Mouse (Mus musculus): ENCODE results near the gene Myo9b. TPM values are rescaled to one million over a fixed set of nuclear protein-coding genes. Genes with fewer than 3 reads are reported as not detected.
A peak's percentile ranks its signal among the peaks of the same experiment; 100 is the strongest.
"Not testable (repeated sequence)": the region's sequence is repeated elsewhere in the genome, so short reads cannot be mapped to it uniquely, and the experiment has no call there.

Gene Myo9b
- polyA plus RNA-seq, 1 experiment from 2014 or later, result 16.8 TPM

DNA sequence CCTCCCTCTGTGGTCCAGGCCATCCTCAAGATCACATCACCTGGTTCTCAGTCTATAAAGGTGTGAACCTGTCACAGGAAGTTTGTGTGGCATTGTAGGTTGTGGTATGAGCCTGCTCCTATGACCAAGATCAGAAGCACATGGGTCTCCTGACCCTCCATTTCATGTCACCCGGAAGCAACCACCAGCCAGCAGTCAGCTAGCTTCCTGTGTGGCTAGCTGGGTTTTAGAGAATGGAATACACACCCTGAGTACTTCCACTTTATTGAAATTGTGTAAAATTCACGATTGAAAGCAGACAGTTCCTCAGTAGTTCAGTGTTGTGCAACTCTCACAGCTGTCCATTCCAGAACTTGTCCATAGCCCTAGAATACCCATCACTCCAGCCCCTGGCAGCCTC, 13.7 kb downstream of the Myo9b start:
- Histone ChIP-seq H3K36me3 (ENCODE audit: control insufficient read depth, insufficient read depth, low read length) (peaks cover 19% of the 10 kb centered on the region), H3K4me1 (ENCODE audit: control insufficient read depth in 2 of 2, insufficient read depth in 2 of 2, low read length in 2 of 2) (peaks cover 35 to 50% of the 10 kb centered on the region in 2 experiments)
- not testable (repeated sequence) for H3K27ac ChIP-seq (replicated peaks in 1 of 2; ENCODE audit: control insufficient read depth in 1 of 2, insufficient read depth in 1 of 2, low read depth in 2 of 2, low read length in 2 of 2); H3K4me3 ChIP-seq (ENCODE audit: control insufficient read depth in 1 of 2, insufficient read depth in 1 of 2, low read depth in 1 of 2, low read length in 2 of 2); ATAC-seq (ENCODE audit: insufficient number of reproducible peaks, insufficient read depth, low FRiP score, low read depth); H3K9ac ChIP-seq (ENCODE audit: low read length); H3K9me3 ChIP-seq (ENCODE audit: control insufficient read depth, low read length); H3K27me3 ChIP-seq (ENCODE audit: control insufficient read depth, insufficient read depth, low read length); H3K4me2 ChIP-seq (ENCODE audit: low read length)
- 57% methylated on average over 2 of the region's 2 CpGs for WGBS

DNA sequence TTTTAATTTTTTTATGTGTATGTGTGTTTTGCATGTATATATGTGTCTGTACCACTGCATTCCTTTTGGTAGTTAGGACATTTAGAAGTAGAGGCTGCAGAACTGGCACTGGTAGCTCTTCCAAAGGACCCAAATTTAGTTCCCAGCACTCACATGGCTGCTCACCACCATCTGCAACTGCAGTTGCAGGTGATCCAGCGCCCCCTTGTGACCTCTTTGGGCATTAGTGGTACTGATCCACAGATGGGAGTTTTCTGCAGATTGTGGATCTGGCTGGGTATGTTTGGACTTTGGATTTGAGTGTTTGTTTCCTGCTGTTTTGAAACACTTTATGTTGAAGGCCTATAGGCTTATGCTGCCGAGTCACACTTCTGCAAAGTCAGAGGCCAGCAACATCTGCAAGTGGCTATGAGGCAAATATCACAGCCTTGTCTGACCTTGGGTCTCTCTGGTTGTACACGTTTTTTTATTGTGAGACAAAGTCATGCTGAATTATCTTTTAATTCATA, 16.0 kb downstream of the Myo9b start:
- Histone ChIP-seq H3K9ac (ENCODE audit: low read length) (no peak overlapping the region), H3K27me3 (ENCODE audit: control insufficient read depth, insufficient read depth, low read length) (no peaks in the 10 kb centered on the region), H3K9me3 (ENCODE audit: control insufficient read depth, low read length) (no peaks in the 10 kb centered on the region), H3K27ac (replicated peaks in 1 of 2; ENCODE audit: control insufficient read depth in 1 of 2, insufficient read depth in 1 of 2, low read depth in 2 of 2, low read length in 2 of 2) (peak overlapping the region in 1 of 2 experiments; percentile 44; a peak in 1 of 4 replicates), H3K36me3 (ENCODE audit: control insufficient read depth, insufficient read depth, low read length) (peaks cover 30% of the 10 kb centered on the region), H3K4me2 (ENCODE audit: low read length) (no peak overlapping the region), H3K4me1 (ENCODE audit: control insufficient read depth in 2 of 2, insufficient read depth in 2 of 2, low read length in 2 of 2) (peaks cover 19 to 31% of the 10 kb centered on the region in 2 experiments), H3K4me3 (ENCODE audit: control insufficient read depth in 1 of 2, insufficient read depth in 1 of 2, low read depth in 1 of 2, low read length in 2 of 2) (no peak overlapping the region)
- ATAC-seq (ENCODE audit: insufficient number of reproducible peaks, insufficient read depth, low FRiP score, low read depth), result no peak
- WGBS, result 57% methylated on average over 3 of the region's 3 CpGs

- whole genome bisulfite sequencing, result 33% methylated on average over 7 of the region's 7 CpGs
- Histone ChIP-seq H3K4me2 (ENCODE audit: low read length) (no peak overlapping the region), H3K4me3 (ENCODE audit: control insufficient read depth in 1 of 2, insufficient read depth in 1 of 2, low read depth in 1 of 2, low read length in 2 of 2) (no peak overlapping the region), H3K9ac (ENCODE audit: low read length) (no peak overlapping the region), H3K27ac (replicated peaks in 1 of 2; ENCODE audit: control insufficient read depth in 1 of 2, insufficient read depth in 1 of 2, low read depth in 2 of 2, low read length in 2 of 2) (peak overlapping the region; percentile 29 to 44; a peak in 2 of 4 replicates), H3K36me3 (ENCODE audit: control insufficient read depth, insufficient read depth, low read length) (peaks cover 33% of the 10 kb centered on the region), H3K27me3 (ENCODE audit: control insufficient read depth, insufficient read depth, low read length) (no peaks in the 10 kb centered on the region), H3K4me1 (ENCODE audit: control insufficient read depth in 2 of 2, insufficient read depth in 2 of 2, low read length in 2 of 2) (peaks cover 19 to 26% of the 10 kb centered on the region in 2 experiments), H3K9me3 (ENCODE audit: control insufficient read depth, low read length) (no peaks in the 10 kb centered on the region)
- ATAC-seq (ENCODE audit: insufficient number of reproducible peaks, insufficient read depth, low FRiP score, low read depth), result no peak
These were observed 16.6 kb downstream of the Myo9b start for GRCm38 (mm10) chr8:71289098-71289497.

DNA sequence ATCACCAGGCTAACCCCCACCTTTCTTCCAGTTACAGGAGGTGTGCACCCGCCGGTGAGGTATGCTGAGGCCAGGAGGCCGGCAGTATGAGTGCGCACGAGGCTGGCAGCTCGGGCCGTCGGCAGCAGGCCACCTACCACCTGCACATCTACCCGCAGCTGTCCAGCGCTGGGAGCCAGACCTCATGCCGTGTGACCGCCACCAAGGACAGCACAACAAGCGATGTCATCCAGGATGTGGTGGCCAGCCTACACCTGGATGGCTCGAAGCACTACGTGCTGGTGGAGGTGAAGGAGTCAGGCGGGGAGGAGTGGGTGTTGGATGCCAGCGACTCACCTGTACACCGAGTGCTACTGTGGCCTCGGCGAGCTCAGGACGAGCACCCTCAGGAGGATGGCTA, 17.7 kb downstream of the Myo9b start:
- 0 out of 2 replicates have a peak, but pooled peaks have one; percentile 7 for ATAC-seq (ENCODE audit: insufficient number of reproducible peaks, insufficient read depth, low FRiP score, low read depth)
- 93% methylated on average over 21 of the region's 21 CpGs for WGBS
- H3K36me3 ChIP-seq (ENCODE audit: control insufficient read depth, insufficient read depth, low read length), result peaks cover 44% of the 10 kb centered on the region

DNA sequence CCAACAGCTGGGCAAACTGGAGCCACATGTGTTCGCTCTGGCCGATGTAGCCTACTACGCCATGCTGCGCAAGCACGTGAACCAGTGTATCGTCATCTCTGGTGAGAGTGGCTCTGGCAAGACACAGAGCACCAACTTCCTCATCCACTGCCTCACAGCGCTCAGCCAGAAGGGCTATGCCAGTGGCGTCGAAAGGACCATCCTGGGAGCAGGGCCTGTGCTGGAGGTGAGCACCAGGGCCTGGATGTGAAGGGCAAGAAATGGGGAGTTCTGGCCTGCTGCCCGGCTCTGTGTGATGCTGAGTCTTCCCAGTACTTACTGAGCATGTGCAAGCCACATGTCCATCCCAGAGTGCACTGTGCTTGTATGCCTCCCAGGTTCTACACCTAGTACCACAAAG, 18.4 kb downstream of the Myo9b start:
- ATAC-seq (ENCODE audit: insufficient number of reproducible peaks, insufficient read depth, low FRiP score, low read depth), result no peak
- peaks cover 48% of the 10 kb centered on the region for H3K36me3 ChIP-seq (ENCODE audit: control insufficient read depth, insufficient read depth, low read length)

More for the DNA sequence above, 17.7 kb downstream of the Myo9b start:
- no peaks in the 10 kb centered on the region for H3K9me3 ChIP-seq (ENCODE audit: control insufficient read depth, low read length)
- H3K4me2 ChIP-seq (ENCODE audit: low read length), result no peak overlapping the region
- H3K4me1 ChIP-seq (ENCODE audit: control insufficient read depth in 2 of 2, insufficient read depth in 2 of 2, low read length in 2 of 2), result peaks cover 10 to 15% of the 10 kb centered on the region in 2 experiments
- no peak overlapping the region for H3K4me3 ChIP-seq (ENCODE audit: control insufficient read depth in 1 of 2, insufficient read depth in 1 of 2, low read depth in 1 of 2, low read length in 2 of 2)
- no peak overlapping the region for H3K9ac ChIP-seq (ENCODE audit: low read length)
- no peaks in the 10 kb centered on the region for H3K27me3 ChIP-seq (ENCODE audit: control insufficient read depth, insufficient read depth, low read length)
- H3K27ac ChIP-seq (replicated peaks in 1 of 2; ENCODE audit: control insufficient read depth in 1 of 2, insufficient read depth in 1 of 2, low read depth in 2 of 2, low read length in 2 of 2), result no peak overlapping the region

GRCm38 (mm10) chr8:71291351-71291750, 18.8 kb downstream of the Myo9b start:
- 71% methylated on average over 6 of the region's 6 CpGs for WGBS
- Histone ChIP-seq H3K9ac (ENCODE audit: low read length) (no peak overlapping the region), H3K4me1 (ENCODE audit: control insufficient read depth in 2 of 2, insufficient read depth in 2 of 2, low read length in 2 of 2) (peaks cover 9 to 12% of the 10 kb centered on the region in 2 experiments; a peak in 3 of 4 replicates), H3K27ac (replicated peaks in 1 of 2; ENCODE audit: control insufficient read depth in 1 of 2, insufficient read depth in 1 of 2, low read depth in 2 of 2, low read length in 2 of 2) (no peak overlapping the region; a peak in 1 of 4 replicates), H3K9me3 (ENCODE audit: control insufficient read depth, low read length) (no peaks in the 10 kb centered on the region), H3K4me3 (ENCODE audit: control insufficient read depth in 1 of 2, insufficient read depth in 1 of 2, low read depth in 1 of 2, low read length in 2 of 2) (no peak overlapping the region), H3K27me3 (ENCODE audit: control insufficient read depth, insufficient read depth, low read length) (no peaks in the 10 kb centered on the region), H3K36me3 (ENCODE audit: control insufficient read depth, insufficient read depth, low read length) (peaks cover 48% of the 10 kb centered on the region), H3K4me2 (ENCODE audit: low read length) (no peak overlapping the region)
- no peak for ATAC-seq (ENCODE audit: insufficient number of reproducible peaks, insufficient read depth, low FRiP score, low read depth)

More for the DNA sequence above, 18.4 kb downstream of the Myo9b start:
- WGBS, result 94% methylated on average over 10 of the region's 10 CpGs
- Histone ChIP-seq H3K4me1 (ENCODE audit: control insufficient read depth in 2 of 2, insufficient read depth in 2 of 2, low read length in 2 of 2) (peaks cover 9 to 12% of the 10 kb centered on the region in 2 experiments; a peak in 3 of 4 replicates), H3K27me3 (ENCODE audit: control insufficient read depth, insufficient read depth, low read length) (no peaks in the 10 kb centered on the region), H3K4me3 (ENCODE audit: control insufficient read depth in 1 of 2, insufficient read depth in 1 of 2, low read depth in 1 of 2, low read length in 2 of 2) (no peak overlapping the region), H3K4me2 (ENCODE audit: low read length) (no peak overlapping the region), H3K27ac (replicated peaks in 1 of 2; ENCODE audit: control insufficient read depth in 1 of 2, insufficient read depth in 1 of 2, low read depth in 2 of 2, low read length in 2 of 2) (no peak overlapping the region; a peak in 1 of 4 replicates), H3K9ac (ENCODE audit: low read length) (no peak overlapping the region), H3K9me3 (ENCODE audit: control insufficient read depth, low read length) (no peaks in the 10 kb centered on the region)

GRCm38 (mm10) chr8:71293930-71294329, 21.4 kb downstream of the Myo9b start:
- not testable (repeated sequence) for H3K4me3 ChIP-seq (ENCODE audit: control insufficient read depth in 1 of 2, insufficient read depth in 1 of 2, low read depth in 1 of 2, low read length in 2 of 2); ATAC-seq (ENCODE audit: insufficient number of reproducible peaks, insufficient read depth, low FRiP score, low read depth); H3K27ac ChIP-seq (replicated peaks in 1 of 2; ENCODE audit: control insufficient read depth in 1 of 2, insufficient read depth in 1 of 2, low read depth in 2 of 2, low read length in 2 of 2); H3K27me3 ChIP-seq (ENCODE audit: control insufficient read depth, insufficient read depth, low read length); H3K4me1 ChIP-seq (ENCODE audit: control insufficient read depth in 2 of 2, insufficient read depth in 2 of 2, low read length in 2 of 2); H3K9ac ChIP-seq (ENCODE audit: low read length); H3K9me3 ChIP-seq (ENCODE audit: control insufficient read depth, low read length); H3K4me2 ChIP-seq (ENCODE audit: low read length)
- WGBS, result 89% methylated on average over 3 of the region's 3 CpGs
- H3K36me3 ChIP-seq (ENCODE audit: control insufficient read depth, insufficient read depth, low read length), result peaks cover 70% of the 10 kb centered on the region

DNA sequence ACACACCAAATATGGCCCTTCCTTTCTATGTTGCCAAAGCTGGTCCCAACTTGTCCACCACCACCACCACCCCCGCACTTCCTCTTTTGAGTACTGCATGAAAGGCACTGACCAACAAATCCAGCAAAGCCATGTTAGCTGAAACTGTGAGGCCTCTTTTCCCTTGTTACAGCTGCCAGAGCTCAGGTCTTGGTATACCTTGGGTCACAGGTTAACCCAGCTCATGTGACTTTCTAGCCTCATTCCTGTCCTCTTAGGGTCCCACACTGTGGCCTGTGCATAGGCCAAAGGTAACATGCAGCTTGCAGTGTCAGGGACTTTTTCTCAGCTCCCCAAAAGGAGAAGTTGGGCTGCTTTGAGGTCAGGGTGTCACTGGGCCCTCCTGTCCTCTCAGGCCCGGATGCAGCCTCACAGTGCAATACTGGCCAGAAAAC, 23.7 kb downstream of the Myo9b start:
- Histone ChIP-seq H3K4me2 (ENCODE audit: low read length) (no peak overlapping the region), H3K9me3 (ENCODE audit: control insufficient read depth, low read length) (no peaks in the 10 kb centered on the region), H3K36me3 (ENCODE audit: control insufficient read depth, insufficient read depth, low read length) (peaks cover 59% of the 10 kb centered on the region), H3K9ac (ENCODE audit: low read length) (no peak overlapping the region), H3K4me1 (ENCODE audit: control insufficient read depth in 2 of 2, insufficient read depth in 2 of 2, low read length in 2 of 2) (peaks cover 9 to 11% of the 10 kb centered on the region in 2 experiments; a peak in 3 of 4 replicates), H3K27me3 (ENCODE audit: control insufficient read depth, insufficient read depth, low read length) (no peaks in the 10 kb centered on the region), H3K4me3 (ENCODE audit: control insufficient read depth in 1 of 2, insufficient read depth in 1 of 2, low read depth in 1 of 2, low read length in 2 of 2) (no peak overlapping the region), H3K27ac (replicated peaks in 1 of 2; ENCODE audit: control insufficient read depth in 1 of 2, insufficient read depth in 1 of 2, low read depth in 2 of 2, low read length in 2 of 2) (no peak overlapping the region)
- 92% methylated on average over 2 of the region's 2 CpGs for WGBS
- ATAC-seq (ENCODE audit: insufficient number of reproducible peaks, insufficient read depth, low FRiP score, low read depth), result no peak

Measured in heart, embryonic 14.5 days (tissue).